Mouse (Mus musculus) spleen, adult 2 months (tissue): ENCODE measurements around the gene Miox.

Source experiments
- CTCF ChIP-seq: fragments of 200-500 bp; IDR thresholded peaks from 2 replicates; pipeline ENCODE4 v1.5.1; 2011; ENCODE audit warnings: mild to moderate bottlenecking, inconsistent platforms; ENCODE audit not compliant: insufficient read depth, insufficient read length, insufficient replicate concordance; ENCODE audit errors: extremely low read depth
- POLR2A ChIP-seq: fragments of 200-500 bp; IDR thresholded peaks from 2 replicates; pipeline ENCODE4 v1.6.1; 2011; ENCODE audit warnings: low read depth, low read length, inconsistent platforms

DNA sequence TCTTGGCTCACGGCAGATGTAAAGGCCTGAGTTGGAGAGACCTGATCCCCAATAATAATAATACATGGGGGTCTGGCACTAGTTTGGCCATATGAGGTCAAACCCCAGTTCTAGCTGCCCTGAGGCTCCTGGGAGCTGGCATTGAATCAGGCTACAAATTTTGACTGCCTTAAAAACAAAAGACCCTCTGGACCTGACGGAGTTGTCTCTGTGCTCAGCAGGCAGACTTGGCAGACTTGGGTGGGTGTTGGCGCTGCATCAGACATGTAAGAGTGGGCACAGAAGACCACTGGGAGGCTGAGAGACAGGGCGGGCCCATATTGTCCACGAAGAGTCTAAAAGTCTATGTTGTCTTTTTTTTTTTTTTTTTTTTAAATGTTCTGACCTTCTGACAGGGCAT lies 47.6 kb upstream of the Miox start:
- TF ChIP-seq CTCF = no peak
- TF ChIP-seq POLR2A = no peak
